Mouse (Mus musculus) liver, embryonic 14.5 days (tissue): Measurements from ENCODE around the gene Fbxl17. TPM values are rescaled to one million over a fixed set of nuclear protein-coding genes. Genes with fewer than 3 reads are reported as not detected.

Experiments
- ATAC-seq: fragments of 200-750 bp; cut with Nextera tagmentation; 2 replicates; pipeline ENCODE4 v1.8.0; 2017; ENCODE audit warnings: moderate number of reproducible peaks, mild to moderate bottlenecking, moderate library complexity; ENCODE audit not compliant: insufficient read depth
- DNase-seq, 3 experiments: peaks; one replicate each; pipeline ENCODE4 v3.0.0-alpha.2; 2012 to 2013; ENCODE audit warnings: low read depth in 3 of 3, low spot score in 3 of 3
- H3K27ac ChIP-seq: fragments of 300-500 bp; sonication (generic); 2 replicates; pipeline ENCODE4 v1.5.1; 2014; ENCODE audit warnings: moderate library complexity, mild to moderate bottlenecking, control low read depth, inconsistent platforms
- H3K27me3 ChIP-seq: fragments of 300-500 bp; sonication (generic); 2 replicates; pipeline ENCODE4 v1.6.1; 2014; ENCODE audit warnings: mild to moderate bottlenecking, low read length, moderate library complexity; ENCODE audit not compliant: control insufficient read depth, insufficient read depth
- H3K36me3 ChIP-seq: fragments of 300-500 bp; sonication (generic); replicated peaks from 2 replicates; pipeline ENCODE4 v1.6.1; 2014; ENCODE audit warnings: low read depth; ENCODE audit not compliant: control insufficient read depth, insufficient read depth
- H3K4me1 ChIP-seq, 2 experiments: fragments of 200-500 bp in 1 of 2; fragments of 300-500 bp in 1 of 2; sonication (generic) in 1 of 2; replicated peaks; 2 replicates each; pipeline ENCODE4 v1.6.1; 2012 to 2014; ENCODE audit warnings: antibody characterized with exemption in 1 of 2, inconsistent platforms in 1 of 2, low read length in 1 of 2; ENCODE audit not compliant: control insufficient read depth in 2 of 2, insufficient read depth in 2 of 2
- H3K4me2 ChIP-seq: fragments of 300-500 bp; sonication (generic); 2 replicates; pipeline ENCODE4 v1.6.1; 2014; ENCODE audit warnings: low read depth, mild to moderate bottlenecking, control low read depth, moderate library complexity
- H3K4me3 ChIP-seq, 2 experiments: fragments of 200-500 bp in 1 of 2; fragments of 300-500 bp in 1 of 2; sonication (generic) in 1 of 2; 2 replicates each; pipeline ENCODE4 v1.5.1; 2012 to 2014; ENCODE audit warnings: low read depth in 2 of 2, low read length in 2 of 2, mild to moderate bottlenecking in 2 of 2, control low read depth in 1 of 2, inconsistent platforms in 1 of 2, moderate library complexity in 1 of 2; ENCODE audit not compliant: insufficient read depth in 1 of 2
- H3K9ac ChIP-seq: fragments of 300-500 bp; sonication (generic); replicated peaks from 2 replicates; pipeline ENCODE4 v1.6.1; 2014; ENCODE audit warnings: mild to moderate bottlenecking, control low read depth, moderate library complexity
- H3K9me3 ChIP-seq: fragments of 300-500 bp; sonication (generic); 2 replicates; pipeline ENCODE4 v1.6.1; 2016; ENCODE audit warnings: low read length, mixed read lengths; ENCODE audit not compliant: control insufficient read depth
- CTCF ChIP-seq: IDR thresholded peaks from 2 replicates; pipeline ENCODE4 v1.5.1; 2016; ENCODE audit warnings: antibody characterized with exemption, low read depth, control low read depth
- EP300 ChIP-seq: IDR thresholded peaks from 2 replicates; pipeline ENCODE4 v1.6.1; 2016; ENCODE audit warnings: antibody characterized with exemption, low read depth
- WGBS: fragments of 180-500 bp; shearing (Covaris S2); extraction: QIAGEN DNeasy Blood & Tissue Kit; methylation state at CpG from one replicate; pipeline ENCODE4 v1.1.7; 2014; ENCODE audit not compliant: insufficient replicate concordance; 5-methylcytosine and 5-hydroxymethylcytosine counted together
- polyA plus RNA-seq, 2 experiments: library from polyadenylated mRNA; depleted of rRNA in 1 of 2; stranded (reverse) in 1 of 2; unstranded in 1 of 2; fragments of >200 nt; fragmentation: Nextera tagmentation in 1 of 2; extraction: Ambion mirVana in 1 of 2; gene quantifications; 2 replicates each; pipeline versions ENCODE4 v1.2.1 to v1.2.3; 2012 to 2014

Fbxl17 gene
- polyA plus RNA-seq, 2 experiments = 1.9 TPM

GRCm38 (mm10) chr17:63070161-63070761 is 429.6 kb downstream of the Fbxl17 start:
- DNase-seq (no peak), ATAC-seq (no peak)
- Histone ChIP-seq H3K4me1 (no peaks in the 10 kb centered on the region), H3K9me3 (no peaks in the 10 kb centered on the region), H3K9ac (no peak overlapping the region), H3K36me3 (no peaks in the 10 kb centered on the region), H3K4me3 (no peak overlapping the region), H3K27me3 (no peaks in the 10 kb centered on the region), H3K27ac (no peak overlapping the region), H3K4me2 (no peak overlapping the region)
- 70% methylated on average over 5 of the region's 5 CpGs for WGBS
- TF ChIP-seq EP300 = no peak
- TF ChIP-seq CTCF = no peak

GRCm38 (mm10) chr17:63062785-63063184 is 437.0 kb downstream of the Fbxl17 start:
- Histone ChIP-seq H3K4me2 (no peak overlapping the region), H3K27ac (no peak overlapping the region), H3K36me3 (no peaks in the 10 kb centered on the region), H3K27me3 (no peaks in the 10 kb centered on the region), H3K4me1 (no peaks in the 10 kb centered on the region), H3K9ac (no peak overlapping the region), H3K9me3 (no peaks in the 10 kb centered on the region), H3K4me3 (no peak overlapping the region)
- no peak for ATAC-seq
- WGBS = 41% methylated on average over 5 of the region's 5 CpGs
- no peak for DNase-seq
- TF ChIP-seq CTCF = no peak
- no peak for TF ChIP-seq EP300

GRCm38 (mm10) chr17:63061786-63062185 is 438.0 kb downstream of the Fbxl17 start:
- Histone ChIP-seq H3K9me3 (no peaks in the 10 kb centered on the region), H3K27ac (no peak overlapping the region), H3K4me2 (no peak overlapping the region), H3K4me1 (no peaks in the 10 kb centered on the region), H3K4me3 (no peak overlapping the region), H3K9ac (no peak overlapping the region), H3K36me3 (no peaks in the 10 kb centered on the region), H3K27me3 (no peaks in the 10 kb centered on the region)
- DNase-seq (no peak), ATAC-seq (no peak)
- 68% methylated on average over 3 of the region's 3 CpGs for WGBS
- TF ChIP-seq EP300 (no peak), CTCF (no peak)

- Histone ChIP-seq H3K9me3 (no peaks in the 10 kb centered on the region), H3K4me1 (no peaks in the 10 kb centered on the region), H3K27me3 (no peaks in the 10 kb centered on the region), H3K4me3 (no peak overlapping the region), H3K9ac (no peak overlapping the region), H3K36me3 (no peaks in the 10 kb centered on the region), H3K4me2 (no peak overlapping the region), H3K27ac (no peak overlapping the region)
- TF ChIP-seq CTCF (no peak), EP300 (no peak)
- WGBS = 61% methylated on average over 3 of the region's 3 CpGs
- ATAC-seq = no peak
- no peak for DNase-seq
Measured at GRCm38 (mm10) chr17:63060814-63061213, 439.0 kb downstream of the Fbxl17 start.

- Histone ChIP-seq H3K4me1 (no peaks in the 10 kb centered on the region), H3K27ac (no peak overlapping the region), H3K9me3 (no peaks in the 10 kb centered on the region), H3K4me2 (no peak overlapping the region), H3K4me3 (no peak overlapping the region), H3K27me3 (no peaks in the 10 kb centered on the region), H3K9ac (no peak overlapping the region), H3K36me3 (no peaks in the 10 kb centered on the region)
- no peak for TF ChIP-seq CTCF
- TF ChIP-seq EP300 = no peak
- DNase-seq = no peak
- WGBS = 80% methylated on average over 15 of the region's 15 CpGs
- ATAC-seq = no peak
Measured at GRCm38 (mm10) chr17:63057740-63058388, 442.0 kb downstream of the Fbxl17 start.
